Mouse (Mus musculus): ENCODE measurements at regions not wholly inside any gene's neighbourhood (a gene's known extent, or its start where the extent isn't known, plus 50 kb on each side); places are given as distances from the start of the nearest gene placed in this dataset.

DNA sequence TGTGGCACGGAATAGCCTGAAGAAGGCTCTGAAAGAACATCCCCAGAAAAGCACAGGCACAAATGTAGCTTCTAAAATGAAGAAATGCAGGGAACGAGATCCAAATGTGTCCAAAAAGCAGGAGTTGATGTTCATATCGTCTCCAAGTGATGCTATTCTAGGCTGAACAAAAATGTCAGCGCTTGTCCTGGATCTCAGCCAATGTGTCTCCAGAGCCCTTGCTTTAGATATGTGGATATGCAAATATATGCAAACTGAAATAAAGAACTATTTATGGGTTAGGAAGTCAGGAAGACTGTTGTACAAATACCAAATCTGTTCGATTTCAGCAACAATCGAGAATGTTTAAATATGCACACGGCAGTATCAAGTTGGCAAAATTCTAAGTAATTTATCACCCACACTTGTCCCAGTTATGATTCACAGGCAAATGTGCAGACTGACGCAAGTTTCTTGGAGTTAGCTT, 320.4 kb downstream of the Synb start:
- no peak for DNase-seq

DNA sequence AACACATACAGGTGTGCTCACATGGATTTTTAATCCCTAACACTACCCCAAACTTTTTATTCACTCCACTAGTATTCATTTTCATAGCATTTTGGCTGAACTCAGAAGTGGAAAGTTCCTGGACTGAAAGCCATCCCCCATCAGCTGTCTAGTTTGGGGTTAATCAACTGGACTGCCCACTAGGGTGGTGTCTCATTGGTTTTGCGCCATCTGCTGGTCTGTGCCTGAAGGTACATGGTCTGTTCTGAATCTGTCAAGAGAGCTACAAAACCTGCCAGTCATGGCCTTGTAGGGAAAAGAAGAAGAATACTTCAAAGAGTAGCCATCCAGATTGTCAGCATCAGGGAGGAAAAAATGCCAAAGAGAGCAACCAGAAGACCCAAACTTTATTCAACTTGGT, 327.3 kb downstream of the Synb start:
- DNase-seq = peak; percentile 73 to 74

DNA sequence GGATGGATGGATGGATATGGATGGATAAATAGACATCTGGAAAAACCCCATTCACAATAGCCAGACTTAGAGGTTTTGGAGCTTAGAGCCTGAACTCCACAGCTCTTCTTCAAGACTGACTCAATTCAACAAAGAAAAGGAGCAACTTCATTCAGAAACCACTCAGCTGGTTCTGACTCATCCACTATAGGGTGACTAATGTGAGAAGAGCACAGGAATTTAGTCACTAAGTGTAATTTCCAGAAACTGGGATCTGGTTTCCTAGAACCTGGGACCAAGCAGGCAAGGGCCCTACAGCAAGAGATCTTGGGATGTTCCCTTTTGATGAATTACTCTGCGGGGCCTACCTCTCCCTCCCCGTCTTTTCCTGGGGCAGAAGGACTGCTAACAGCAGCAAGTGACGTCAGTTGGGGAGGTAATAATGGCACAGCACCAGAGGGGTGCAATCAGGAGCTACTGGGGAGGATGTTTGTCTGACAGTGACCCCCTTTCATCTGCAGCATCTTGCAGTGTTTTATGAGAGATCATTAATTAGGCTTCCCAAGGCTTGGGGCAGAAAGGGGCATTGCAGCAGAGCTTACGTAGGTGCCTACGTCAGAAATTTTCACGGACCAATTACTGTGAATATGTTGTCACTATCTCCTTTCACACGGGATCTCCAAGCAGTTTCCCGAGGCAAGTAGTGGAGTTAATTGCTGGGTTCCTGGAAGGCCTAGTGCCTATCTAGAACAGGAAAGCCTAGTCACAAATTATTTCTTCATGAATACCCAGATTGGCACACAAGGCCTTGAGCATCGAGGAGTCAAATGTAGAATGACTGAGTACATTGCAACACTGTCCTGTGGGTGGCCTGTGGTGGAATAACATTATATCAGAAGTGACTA, 339.3 kb downstream of the Synb start:
- DNase-seq = no peak

DNA sequence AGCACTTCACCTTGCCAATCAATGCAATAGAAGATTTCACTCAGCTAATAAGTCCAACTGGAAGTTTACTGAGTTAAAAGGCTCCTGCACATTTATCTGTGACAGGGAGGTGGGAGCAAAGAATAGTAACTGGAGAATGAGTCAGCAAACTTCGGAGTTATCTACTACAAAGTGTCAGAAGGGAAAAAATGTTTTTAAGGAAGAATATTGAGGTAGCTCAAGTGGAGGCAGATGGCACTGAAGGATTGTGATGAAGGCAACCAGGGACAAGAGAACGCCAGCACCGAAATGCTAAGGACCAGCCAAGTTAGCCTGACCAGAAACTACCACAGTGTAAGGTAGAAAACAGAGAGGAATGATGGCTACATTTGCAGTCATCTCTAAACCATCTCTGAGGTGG, 348.2 kb downstream of the Synb start:
- DNase-seq = no peak

DNA sequence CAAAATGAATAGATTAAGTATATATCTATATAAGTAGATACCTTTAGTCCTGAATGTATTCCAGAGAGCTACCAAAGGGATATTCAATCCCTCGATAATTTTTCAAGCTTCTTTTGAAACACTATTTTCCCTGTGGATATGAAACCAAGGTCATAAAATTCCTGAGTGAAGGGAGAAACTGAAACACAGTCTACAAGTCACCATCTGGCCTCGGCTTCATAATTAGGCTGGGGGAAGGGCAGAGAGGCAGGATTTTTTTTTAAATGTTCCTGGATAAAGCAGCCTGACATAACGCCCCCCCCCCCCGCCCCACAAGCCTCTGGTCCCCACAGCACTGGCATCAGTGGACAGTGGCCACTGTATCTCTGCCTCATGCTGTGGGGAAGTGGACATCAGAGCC, 348.7 kb downstream of the Synb start:
- DNase-seq = no peak

DNA sequence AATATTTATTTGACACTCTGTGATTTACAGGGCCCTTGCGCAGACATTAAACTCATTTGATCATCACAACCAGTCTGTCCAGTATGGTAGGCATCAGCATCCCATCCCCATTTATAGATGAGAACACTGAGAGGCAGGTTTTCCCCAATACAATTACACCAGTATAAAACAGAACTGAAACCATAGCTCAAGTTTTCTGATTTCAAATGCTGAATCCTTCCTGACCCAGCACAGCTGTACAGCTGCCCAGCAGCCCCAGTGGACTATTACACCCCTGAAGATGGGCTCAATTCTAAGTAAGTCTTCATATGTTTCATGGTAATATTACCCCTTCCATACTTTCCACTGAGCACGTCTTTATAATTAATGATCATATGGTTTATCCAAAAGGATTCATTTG, 352.3 kb downstream of the Synb start:
- no peak for DNase-seq

DNA sequence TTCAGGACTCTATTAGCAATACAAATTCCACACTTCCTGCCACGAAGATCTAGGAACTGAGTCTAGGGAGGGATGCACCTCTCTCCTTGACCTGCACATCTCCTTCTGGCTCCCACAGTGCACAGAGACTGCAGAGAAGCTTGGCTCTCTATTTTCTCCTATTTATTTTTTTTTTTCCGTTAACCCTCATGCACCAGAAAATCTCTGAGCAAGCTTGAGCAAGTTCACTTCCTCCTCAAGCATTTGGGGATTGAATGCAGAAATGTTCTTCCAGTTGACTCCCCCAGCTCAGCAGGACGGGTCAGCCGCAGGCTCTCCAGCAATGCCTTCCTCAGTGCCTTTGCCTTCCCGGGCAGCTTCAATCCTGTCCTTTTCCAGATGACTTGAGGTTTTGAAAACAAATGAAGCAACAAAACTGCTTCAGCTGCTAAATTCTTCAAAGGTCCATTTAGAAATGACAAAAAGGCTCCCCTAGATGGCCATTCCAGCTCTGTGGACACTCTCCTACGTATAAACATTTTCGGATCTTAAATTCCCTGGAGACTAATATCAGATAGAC, 352.9 kb downstream of the Synb start:
- DNase-seq = no peak

DNA sequence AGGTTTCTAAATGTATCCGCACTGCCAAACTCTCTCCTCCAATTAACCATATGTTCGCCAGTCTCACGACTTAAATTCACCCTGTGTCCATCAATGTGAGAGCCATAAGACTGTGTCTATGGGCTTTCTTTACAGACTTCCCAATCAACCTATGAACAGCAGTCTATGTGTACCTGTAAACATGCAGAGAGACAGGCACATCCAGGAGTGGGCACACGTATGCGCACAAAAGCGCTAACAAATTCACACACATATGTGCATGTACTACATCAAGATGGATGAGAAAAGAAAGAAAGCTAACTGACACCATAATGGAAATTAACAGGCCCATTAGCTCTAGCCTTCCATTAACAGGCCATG, 358.8 kb downstream of the Synb start:
- DNase-seq = no peak

DNA sequence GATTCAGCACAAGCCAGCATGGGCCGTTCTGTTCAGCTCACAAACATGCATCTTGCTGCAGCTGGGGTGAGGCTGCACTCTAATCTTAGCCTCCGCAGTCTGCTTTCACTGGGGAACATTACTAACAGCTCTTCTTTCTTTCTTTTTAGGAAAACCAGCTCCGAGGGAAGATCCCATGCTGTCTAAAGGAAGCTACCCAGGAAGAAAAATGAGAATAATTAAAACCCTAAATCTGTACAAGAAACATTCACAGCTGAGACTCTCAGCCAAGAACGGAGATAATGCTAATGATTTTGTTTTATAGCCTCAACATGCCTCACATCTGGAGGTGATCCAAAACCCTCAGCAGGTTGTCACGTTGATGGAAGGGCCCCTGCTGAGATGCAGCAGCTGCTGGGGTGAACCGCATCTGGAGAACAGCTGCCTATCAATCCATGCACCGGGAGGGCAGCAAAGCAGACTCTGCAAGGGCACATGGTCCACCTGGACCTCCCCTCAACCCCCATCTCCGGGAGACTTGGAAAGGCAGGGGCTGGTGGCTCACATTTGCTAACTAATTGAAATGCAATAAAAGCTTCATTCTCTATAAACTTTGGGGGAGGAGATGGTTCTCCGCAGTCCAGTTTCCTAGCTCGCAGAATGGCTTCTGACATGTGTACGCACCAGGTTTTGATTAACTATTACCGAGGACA, 359.3 kb downstream of the Synb start:
- DNase-seq = no peak

DNA sequence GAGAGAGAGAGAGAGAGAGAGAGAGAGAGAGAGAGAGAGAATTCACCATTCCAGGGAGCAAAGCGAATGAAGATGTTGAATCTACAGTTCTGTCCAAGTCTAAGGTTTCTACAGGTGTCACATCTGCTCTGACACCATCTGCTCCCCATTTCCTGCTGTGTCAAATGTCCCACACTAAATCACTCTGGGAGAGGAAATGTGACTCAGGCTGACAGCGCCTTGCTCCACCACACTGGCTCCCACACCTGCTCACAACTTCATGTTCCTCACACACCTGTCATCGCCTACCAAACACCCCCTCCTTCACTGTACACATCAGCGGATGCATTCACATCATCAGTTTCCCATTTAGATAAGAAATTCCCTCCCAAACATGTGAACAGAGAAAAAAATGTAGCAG, 366.3 kb downstream of the Synb start:
- DNase-seq = peak in 1 of 2 experiments; percentile 17

DNA sequence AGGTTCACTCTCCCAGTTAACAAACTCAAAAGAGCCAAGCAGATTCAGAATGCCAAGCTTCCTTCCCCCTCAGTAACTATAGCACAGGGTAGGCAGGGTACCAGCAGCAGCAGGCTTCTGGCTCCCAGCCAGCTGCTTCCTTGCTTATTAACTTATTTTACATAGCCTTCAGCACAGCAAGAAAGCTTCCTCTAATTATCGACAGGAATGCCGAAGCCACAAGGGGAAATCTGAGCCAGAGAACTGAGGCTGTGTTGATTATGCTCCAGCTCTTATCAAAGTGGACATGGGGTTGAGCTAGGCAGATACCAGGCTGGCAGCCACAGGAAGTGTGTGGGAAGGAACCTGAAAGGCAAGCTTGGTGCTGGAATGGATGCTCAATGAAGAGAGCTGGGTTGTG, 371.0 kb downstream of the Synb start:
- peak in 1 of 2 experiments; percentile 5 for DNase-seq

DNA sequence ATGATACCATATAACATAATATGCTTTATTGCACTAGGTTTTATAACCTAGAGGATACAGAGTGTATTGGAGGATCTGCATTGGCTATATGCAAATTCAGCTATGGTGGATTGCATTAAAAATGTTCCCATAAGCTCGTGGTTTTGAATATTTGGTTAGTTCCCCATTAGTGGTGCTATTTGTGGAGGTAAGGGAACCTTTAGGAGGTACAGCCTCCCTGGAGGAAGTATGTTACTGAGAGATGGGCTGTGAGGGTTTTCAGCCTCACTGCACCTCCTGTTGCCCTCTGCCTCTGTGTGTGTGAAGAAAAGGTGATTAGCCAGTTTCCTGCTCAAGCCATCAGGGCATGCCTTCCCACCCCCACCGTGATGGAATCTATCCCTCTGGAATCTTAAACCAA, 372.1 kb downstream of the Synb start:
- peak; percentile 12 to 13 for DNase-seq

DNA sequence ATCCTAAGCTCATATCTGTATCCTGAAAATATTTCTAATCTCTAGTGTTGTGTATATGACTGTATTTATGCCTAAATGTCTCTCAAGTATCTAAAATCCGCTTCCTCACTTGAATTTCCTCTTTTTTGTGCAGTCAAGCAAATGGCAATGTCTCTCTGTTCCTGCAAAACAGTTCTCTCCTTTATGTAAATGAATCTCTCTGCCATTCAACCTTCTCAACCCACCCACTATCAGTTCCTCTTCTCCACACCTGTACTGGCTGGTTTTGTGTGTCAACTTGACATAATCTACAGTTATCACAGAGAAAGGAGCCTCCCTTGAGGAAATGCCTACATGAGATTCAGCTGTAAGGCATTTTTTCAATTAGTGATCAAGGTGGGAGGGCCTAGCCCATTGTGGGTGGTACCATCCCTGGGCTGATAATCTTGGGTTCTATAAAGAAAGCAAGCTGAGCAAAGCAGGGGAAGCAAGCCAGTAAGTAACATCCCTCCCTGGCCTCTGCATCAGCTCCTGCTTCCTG, 375.5 kb downstream of the Synb start:
- DNase-seq = peak; percentile 50 to 58

DNA sequence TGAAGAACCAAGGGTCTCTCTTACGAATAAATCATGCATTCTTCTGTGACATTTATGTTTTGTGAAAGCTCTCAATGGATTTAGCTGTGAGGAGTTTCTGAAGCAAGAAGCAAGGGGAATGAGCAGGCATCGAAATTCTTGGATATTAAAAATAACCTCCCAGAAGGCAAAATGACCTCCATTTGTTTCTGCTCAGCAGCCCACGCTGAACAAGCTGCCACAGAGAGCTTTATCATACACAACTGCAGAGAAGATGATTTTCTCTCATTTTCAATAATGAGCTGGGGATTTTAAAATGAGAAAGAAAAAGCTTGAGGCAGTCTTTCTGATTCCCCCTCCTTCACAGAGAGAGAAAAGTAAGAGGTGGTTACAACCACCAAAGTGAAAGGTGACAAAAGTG, 394.2 kb downstream of the Synb start:
- no peak for DNase-seq

DNA sequence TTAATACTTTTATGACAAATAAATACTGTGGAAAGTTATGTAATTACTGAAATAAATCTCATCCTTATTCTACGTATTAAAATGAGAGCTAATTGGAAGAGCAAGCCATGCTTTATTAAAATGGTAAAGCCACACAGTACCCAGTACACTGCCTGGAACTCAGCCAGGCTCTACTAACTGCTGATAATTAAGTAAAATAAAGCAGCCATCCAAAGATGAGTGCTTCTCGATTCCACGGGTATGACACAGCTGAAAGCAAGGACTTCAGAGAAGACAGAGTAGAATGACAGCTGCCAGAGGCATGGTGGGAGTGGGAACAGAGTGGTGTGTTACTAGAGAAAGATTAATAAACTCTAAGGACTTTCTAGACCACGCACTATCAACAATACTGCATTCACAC, 416.9 kb downstream of the Synb start:
- DNase-seq = no peak

DNA sequence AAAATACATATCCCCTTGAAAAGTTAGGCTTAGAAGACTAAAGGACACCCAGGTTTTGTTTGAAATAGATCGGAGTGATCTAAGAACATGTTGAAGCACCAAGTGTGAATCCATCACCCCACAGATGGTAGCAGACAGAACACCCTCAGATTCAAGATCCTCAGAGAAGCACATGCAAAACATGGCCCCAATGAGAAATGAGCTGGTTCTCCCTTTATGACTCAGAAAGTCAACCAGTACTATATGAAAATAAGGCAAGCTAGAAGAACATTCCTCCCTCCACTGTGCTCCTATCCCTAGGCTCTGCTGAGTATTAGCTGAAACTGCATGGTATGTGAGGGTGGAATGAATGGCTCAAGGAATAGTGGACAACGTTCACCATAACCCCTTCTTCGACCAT, 433.0 kb downstream of the Synb start:
- no peak for DNase-seq

DNA sequence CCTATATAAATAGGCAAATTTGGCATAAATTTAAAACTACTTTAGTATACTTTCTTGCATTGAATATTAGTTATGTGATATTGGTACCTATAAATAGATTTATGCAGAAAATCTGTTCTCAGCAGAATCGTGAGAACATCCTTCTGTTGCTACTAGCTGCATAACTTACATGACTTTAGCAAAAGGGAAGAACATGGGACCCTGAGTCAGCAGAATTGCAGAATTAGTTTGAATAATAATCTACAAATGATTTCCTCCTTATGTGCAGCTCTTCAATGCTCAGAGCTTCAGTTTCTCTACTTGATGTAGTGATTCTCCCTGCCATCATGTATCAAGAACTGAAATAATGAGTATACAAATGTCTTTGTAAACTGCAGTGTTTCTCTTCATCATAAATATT, 436.2 kb downstream of the Synb start:
- DNase-seq = no peak

DNA sequence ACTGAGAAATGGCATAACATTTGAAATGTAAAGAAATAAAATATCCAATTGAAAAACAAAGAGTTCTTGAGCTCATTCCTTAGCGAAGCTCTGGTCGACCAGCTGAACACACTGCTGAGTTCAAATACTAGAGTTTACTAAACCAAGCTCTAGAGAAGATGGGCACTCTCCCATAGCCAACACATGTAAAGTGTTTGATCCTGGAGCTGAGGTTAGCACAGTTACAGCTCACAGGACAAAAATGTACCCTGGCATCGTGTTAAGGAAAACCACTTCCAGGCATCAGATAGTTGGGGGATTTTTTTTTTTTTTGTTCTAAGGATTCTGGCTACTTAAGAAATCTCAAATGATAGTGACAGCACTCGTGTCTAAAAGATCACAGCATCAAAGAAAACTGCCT, 445.6 kb downstream of the Synb start:
- no peak for DNase-seq

DNA sequence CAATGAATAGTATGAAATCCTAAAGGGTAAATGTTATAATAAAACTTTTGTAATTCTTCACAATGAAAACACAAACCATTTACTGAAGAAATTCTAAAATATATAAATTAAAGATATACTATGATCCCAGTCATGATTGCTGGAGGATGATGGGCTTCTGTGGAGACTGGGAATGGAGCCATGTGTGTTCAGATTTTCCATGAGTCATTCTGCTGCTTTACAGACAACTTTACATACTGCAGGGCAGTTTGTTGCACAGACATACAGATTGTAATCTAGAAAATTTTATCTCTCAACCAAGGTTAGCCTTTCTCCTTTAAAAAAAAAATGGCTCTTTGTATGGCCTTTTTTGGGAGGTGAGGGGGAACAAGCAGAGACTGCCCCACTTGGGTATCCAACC, 446.5 kb downstream of the Synb start:
- DNase-seq = no peak

DNA sequence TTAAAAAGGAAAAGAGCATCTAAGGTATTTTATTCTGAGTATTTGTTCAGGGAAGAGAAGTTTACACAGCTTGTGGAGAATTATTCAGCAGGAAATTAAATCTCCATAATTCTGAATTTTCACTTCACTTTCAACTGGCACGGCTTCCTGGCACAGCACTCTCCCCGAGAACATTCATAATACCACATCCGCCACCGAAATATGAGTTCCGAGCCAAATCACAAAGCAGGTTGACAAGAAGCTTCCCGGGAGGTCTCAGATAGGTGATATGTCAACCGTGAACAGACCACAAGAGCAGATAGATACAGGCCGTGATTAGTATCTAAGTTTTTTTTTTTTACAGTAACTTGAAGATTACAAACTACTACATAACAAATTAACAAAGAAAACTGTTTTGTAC, 473.9 kb downstream of the Synb start:
- DNase-seq = no peak

DNA sequence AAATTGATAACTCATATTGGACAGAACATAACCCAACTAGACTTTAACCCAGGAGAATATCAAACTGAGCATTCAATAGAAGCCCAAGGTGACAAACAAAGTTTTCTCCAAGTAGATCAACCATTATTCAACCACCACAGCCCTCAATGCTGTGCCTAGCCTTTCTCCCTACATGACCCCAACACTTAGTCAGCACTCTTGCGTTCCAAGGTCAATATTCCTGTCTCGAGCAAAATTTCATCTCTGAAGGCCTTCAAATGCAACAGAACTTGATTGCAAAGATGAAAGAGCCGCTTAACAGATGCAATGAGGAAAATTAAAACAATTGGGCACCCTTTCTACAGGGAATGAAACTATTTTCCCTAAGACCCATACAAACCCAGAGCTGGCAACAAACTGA, 485.1 kb downstream of the Synb start:
- no peak for DNase-seq

DNA sequence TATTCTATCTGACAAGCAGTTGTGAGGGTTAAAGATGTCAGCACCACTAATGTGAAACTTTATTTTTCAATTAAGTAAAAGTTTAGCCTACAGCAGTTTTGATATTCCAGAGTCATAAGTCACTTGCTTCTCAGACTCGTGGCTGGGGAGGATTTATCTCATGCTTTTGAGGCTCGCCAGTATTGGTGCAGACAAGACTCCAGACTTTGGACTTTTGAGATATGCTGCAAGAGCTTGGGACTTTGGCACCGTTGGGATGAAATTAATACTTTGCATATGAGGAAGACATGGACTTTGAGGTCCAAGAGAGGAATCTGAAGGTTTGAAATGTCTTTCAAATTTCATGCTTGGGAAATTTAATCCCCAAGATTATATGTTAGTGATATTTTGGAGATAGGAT, 486.2 kb downstream of the Synb start:
- DNase-seq = no peak

DNA sequence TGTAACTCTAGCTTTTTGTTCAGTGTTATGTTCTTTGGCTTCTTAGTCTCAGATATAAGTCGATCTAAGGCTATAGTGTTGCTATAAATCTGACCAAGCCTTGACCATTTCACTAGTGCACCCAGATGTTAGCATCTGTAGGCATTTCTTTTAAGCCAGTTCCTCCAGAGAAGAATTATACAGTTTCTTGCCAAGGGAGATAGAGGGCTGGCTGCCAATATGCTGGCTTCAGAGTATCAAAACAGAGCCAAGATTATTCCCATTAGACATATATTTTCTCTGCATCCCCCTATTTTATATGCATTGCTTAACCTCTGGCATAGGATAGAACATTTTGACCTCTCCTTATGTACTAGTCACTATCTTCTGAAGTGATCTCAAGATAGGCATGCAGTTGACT, 487.5 kb downstream of the Synb start:
- DNase-seq = no peak

DNA sequence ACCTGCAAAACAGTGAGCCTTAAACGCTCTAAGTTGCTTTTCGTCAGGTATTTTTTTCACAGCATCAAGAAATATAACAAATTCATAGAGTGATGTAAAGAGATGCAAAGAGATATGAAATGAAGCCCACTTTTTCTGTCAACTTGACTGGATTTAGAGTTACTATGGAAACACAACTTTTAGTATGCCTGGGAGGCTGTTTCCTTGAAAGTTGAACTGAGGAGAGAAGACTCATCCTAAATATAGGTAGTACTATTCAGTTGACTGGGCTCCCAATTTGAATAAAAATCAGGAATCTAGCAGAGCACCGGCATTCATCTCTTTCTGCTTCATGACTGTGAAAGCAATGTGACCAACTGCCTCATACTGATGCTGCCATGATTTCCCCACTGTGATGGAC, 509.7 kb downstream of the Synb start:
- no peak for DNase-seq
